Mouse (Mus musculus) spleen, postnatal 10 days (tissue): ENCODE measurements around the gene Pdf.
"Not testable (repeated sequence)": the region's sequence is repeated elsewhere in the genome, so short reads cannot be mapped to it uniquely, and the experiment has no call there.

ENCODE experiments used
- DNase-seq, 2 experiments: peaks; one replicate each; pipeline ENCODE4 v3.0.0; 2021 to 2022; ENCODE audit warnings: low spot score in 2 of 2

Pdf gene

GRCm38 (mm10) chr8:107036626-107037025, 11.8 kb downstream of the Pdf start:
- no peak for DNase-seq

DNA sequence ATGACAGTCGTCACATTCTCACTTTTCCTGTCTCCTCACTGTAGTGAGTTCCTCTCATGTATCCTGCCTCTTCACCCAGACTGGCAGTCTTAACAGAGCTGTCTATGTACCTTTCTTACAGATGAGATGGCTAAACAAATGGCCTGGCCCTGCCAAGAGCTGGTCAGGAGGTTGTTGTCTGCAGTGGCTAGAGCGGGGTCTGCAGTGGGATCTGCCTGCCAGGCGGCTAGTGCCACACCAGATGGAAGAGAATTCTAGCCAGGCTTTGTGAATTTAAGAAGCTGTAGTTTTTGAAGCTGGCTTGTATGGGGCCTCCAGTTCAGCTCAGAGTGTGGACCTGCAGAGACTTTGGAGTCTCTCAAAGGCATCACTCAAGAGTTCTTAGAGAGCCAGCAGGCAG, 12.8 kb downstream of the Pdf start:
- no peak for DNase-seq

- DNase-seq = not testable (repeated sequence)
These were observed 14.8 kb downstream of the Pdf start for GRCm38 (mm10) chr8:107033609-107034008.

DNA sequence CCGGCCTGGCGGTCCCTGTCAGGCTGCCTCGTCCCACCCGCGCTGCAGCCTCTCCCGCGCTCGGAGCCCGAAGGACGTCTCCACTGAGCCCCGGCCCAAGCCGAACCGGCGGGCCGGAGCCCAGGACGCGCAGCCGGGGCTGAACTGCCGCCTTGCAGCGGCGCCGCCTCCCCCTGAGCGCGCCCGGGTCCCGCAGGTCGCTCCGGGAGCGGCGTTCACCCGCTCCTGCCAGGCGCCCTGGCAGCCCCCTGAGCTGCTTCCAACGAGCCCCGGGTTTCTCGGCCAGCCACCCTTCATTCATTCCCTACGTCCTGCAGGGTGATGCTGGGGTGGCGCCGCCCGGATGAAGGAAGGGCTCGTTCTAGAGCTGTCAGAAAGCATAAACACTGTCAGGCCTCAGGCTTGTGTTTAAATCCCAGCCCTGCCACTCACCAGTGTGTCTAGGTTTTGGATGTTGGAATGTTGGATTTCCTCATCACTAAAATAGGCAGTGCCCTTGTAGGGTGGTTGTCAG, 16.8 kb downstream of the Pdf start:
- no peak for DNase-seq

- peak; percentile 96 to 99 for DNase-seq
These were observed 17.5 kb downstream of the Pdf start, which contains the start of gene Vps4a for GRCm38 (mm10) chr8:107030650-107031576. Gene Vps4a, plus strand, starts transcription at chr8:107031222.

DNA sequence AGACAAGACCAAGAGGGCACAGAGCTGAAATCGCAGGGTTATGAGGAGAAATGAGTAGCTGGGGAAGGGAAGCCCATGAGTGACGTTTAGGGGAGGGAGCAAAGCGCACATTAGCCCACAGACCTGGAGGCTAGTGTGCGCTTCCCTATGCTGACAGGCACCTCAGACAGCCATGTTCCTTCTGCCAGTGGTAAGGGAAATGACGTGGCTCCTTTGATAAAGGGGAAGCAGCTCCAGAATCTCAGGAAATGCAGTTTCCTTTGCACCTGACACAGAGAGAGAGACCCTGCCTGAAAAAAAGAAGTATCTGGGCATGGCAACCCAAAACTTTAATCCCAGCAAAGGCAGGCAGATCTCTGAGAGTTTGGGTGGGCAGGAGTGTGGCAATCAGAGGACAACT, 18.4 kb downstream of the Pdf start:
- DNase-seq = no peak

DNA sequence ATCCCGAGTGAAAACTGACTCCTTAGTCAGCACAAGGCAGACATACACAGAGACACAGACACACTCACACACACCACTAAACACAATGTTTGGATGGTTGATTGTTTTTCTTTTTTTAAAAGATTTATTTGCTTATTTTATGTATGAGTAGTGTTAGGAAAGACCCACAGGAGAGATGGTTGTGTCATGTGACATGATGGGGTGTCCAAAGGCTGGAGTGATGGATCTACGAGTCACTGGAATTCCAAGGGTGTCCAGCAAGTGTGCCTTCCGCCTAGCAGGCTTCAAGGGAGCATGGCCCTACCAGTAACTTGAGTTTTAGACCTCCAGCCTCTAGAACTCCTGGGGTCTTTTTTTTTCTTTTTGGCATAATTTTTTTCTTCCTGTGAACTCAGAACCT, 19.1 kb downstream of the Pdf start:
- DNase-seq = no peak

DNA sequence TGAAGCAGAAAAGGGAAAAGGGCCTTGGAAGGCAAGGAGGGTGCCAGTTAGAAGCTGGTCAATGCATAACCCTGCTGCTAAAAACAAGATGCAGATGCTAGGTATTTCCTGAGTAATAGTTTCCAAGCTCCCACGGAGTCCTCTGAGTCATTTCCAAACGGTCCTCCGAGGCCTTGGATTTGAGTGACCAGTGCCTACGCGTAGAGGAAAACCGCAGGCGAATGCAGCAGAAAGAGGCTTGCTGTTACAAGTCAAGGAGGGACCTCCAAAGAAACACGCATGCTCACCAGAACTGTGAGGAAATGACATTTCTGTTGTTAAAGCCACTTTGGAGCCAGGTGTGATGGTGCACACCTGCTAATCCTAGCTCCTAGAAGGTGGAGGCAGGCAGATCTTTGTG, 24.9 kb downstream of the Pdf start:
- no peak for DNase-seq

- DNase-seq = no peak
These were observed 33.5 kb downstream of the Pdf start for GRCm38 (mm10) chr8:107014915-107015314.

GRCm38 (mm10) chr8:107012666-107013065, 35.7 kb downstream of the Pdf start:
- no peak for DNase-seq

GRCm38 (mm10) chr8:107007795-107008194, 40.6 kb downstream of the Pdf start:
- no peak for DNase-seq

GRCm38 (mm10) chr8:107002532-107002931, 45.9 kb downstream of the Pdf start:
- peak; percentile 65 to 90 for DNase-seq

DNA sequence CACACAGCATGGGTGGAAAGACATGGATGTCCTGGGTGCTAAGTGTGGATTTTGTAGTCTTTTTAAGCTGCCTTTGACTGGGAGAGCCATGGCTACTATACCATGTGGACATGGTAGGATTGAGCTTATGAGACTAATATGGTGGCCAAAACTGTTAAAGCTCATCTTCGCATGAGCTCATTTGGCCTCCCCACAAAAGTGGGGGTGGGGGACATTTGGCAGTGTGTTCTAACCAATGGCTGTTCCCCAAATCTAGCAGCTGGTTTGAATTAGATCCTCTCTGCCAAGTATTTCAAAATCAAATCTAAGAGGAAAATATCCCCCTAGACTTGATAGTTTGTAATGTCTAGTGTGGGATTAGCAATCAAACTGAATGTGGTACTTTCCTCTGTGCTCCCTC, 49.3 kb downstream of the Pdf start:
- no peak for DNase-seq

DNA sequence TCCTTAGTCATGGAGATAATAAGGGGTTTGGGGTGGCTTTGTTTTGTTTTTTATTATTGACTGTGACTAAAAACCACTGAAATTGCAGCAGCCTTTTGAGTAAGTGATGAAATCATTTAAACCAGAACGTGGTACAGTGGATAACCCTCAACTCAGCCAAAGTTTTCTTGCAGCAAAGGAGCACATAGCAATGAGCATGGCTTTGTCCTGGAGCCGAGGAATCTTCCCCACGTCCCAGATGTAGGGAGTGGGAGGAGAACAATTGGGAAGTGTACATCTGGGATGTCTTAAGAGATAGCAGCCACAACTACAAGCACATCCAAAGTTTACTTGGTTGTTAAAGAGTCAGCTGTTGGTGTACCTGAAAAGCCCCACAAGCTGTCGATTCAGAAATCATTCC, 51.0 kb downstream of the Pdf start:
- DNase-seq = no peak

DNA sequence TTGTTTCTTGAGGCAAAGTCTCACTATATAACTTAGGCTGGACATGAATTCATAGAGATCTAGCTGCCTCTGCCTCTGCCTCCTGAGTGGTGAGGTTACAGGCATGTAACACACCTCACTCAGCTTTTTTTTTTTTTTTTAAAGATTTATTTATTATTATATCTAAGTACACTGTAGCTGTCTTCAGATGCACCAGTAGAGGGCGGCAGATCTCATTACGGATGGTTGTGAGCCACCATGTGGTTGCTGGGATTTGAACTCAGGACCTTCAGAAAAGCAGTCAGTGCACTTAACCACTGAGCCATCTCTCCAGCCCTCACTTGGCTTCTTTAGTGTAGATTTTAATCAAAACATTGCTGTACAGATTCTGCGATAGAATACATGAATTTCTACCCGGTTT, 52.1 kb downstream of the Pdf start:
- DNase-seq = peak in 1 of 2 experiments; percentile 24
